Mouse (Mus musculus): ENCODE measurements around the gene Nop58.

- TF ChIP-seq CTCF (conservative IDR thresholded peaks at IDR 0.05; ENCODE audit: low read length) (no peak), POU5F1 (IDR thresholded peaks at IDR 0.05; ENCODE audit: borderline replicate concordance, low read length) (no peak), NANOG (IDR thresholded peaks at IDR 0.05; ENCODE audit: borderline replicate concordance, low read length) (no peak)
These were observed 11.1 kb upstream of the Nop58 start for GRCm38 (mm10) chr1:59673661-59674060.
